Mouse (Mus musculus) urinary bladder, postnatal 36 days (tissue): Measurements from ENCODE around the gene Mrpl23.
A peak's percentile ranks its signal among the peaks of the same experiment; 100 is the strongest.

Experiments used
- DNase-seq, 2 experiments: peaks; one replicate each; pipeline ENCODE4 v3.0.0; 2022; ENCODE audit warnings: low spot score in 2 of 2, mixed read lengths in 1 of 2

The Mrpl23 gene

GRCm38 (mm10) chr7:142574155-142574660 is 41.7 kb downstream of the Mrpl23 start:
- DNase-seq = no peak

GRCm38 (mm10) chr7:142574826-142575351 is 42.4 kb downstream of the Mrpl23 start:
- no peak for DNase-seq

GRCm38 (mm10) chr7:142575491-142575890 is 43.0 kb downstream of the Mrpl23 start:
- DNase-seq = no peak

- DNase-seq = no peak
These were observed 43.5 kb downstream of the Mrpl23 start for GRCm38 (mm10) chr7:142575971-142576370.

GRCm38 (mm10) chr7:142576472-142577326 is 44.2 kb downstream of the Mrpl23 start:
- no peak for DNase-seq

GRCm38 (mm10) chr7:142577806-142578423 is 45.4 kb downstream of the Mrpl23 start:
- DNase-seq = peak in 1 of 2 experiments; percentile 8

- DNase-seq = no peak
These were observed 46.6 kb downstream of the Mrpl23 start for GRCm38 (mm10) chr7:142579069-142579468.

- DNase-seq = peak; percentile 30 to 37
These were observed 47.8 kb downstream of the Mrpl23 start for GRCm38 (mm10) chr7:142580121-142580879.

- DNase-seq = no peak
These were observed 48.7 kb downstream of the Mrpl23 start for GRCm38 (mm10) chr7:142581186-142581585.

GRCm38 (mm10) chr7:142581656-142582228 is 49.3 kb downstream of the Mrpl23 start:
- DNase-seq = peak; percentile 32 to 38

GRCm38 (mm10) chr7:142584882-142585281 is 52.4 kb downstream of the Mrpl23 start:
- DNase-seq = no peak

- DNase-seq = no peak
These were observed 53.4 kb downstream of the Mrpl23 start for GRCm38 (mm10) chr7:142585890-142586289.

GRCm38 (mm10) chr7:142588282-142588941 is 55.9 kb downstream of the Mrpl23 start:
- DNase-seq = no peak
